Mouse (Mus musculus) forebrain, postnatal 0 days (tissue): ENCODE results near the gene Gpr62. TPM values are rescaled to one million over a fixed set of nuclear protein-coding genes. Genes with fewer than 3 reads are reported as not detected.
A peak's percentile ranks its signal among the peaks of the same experiment; 100 is the strongest.

ENCODE experiments used
- ATAC-seq: fragments of 200-750 bp; cut with Nextera tagmentation; 2 replicates; pipeline ENCODE4 v1.8.0; 2017; ENCODE audit warnings: mild to moderate bottlenecking, moderate library complexity
- DNase-seq: peaks from one replicate; pipeline ENCODE4 v3.0.0-alpha.2; 2015
- H3K27ac ChIP-seq: fragments of 300-500 bp; sonication (generic); 2 replicates; pipeline ENCODE4 v1.5.1; 2014; ENCODE audit warnings: low read depth, mild to moderate bottlenecking, antibody characterized with exemption, low read length, moderate library complexity, mixed read lengths
- H3K27me3 ChIP-seq: fragments of 300-500 bp; sonication (generic); 2 replicates; pipeline ENCODE4 v1.6.1; 2014; ENCODE audit warnings: mild to moderate bottlenecking, low read length, mixed read lengths; ENCODE audit not compliant: insufficient read depth
- H3K36me3 ChIP-seq: fragments of 300-500 bp; sonication (generic); 2 replicates; pipeline ENCODE4 v1.6.1; 2014; ENCODE audit warnings: mild to moderate bottlenecking, moderate library complexity; ENCODE audit not compliant: insufficient read depth
- H3K4me1 ChIP-seq: fragments of 300-500 bp; sonication (generic); 2 replicates; pipeline ENCODE4 v1.6.1; 2014; ENCODE audit warnings: antibody characterized with exemption; ENCODE audit not compliant: insufficient read depth
- H3K4me2 ChIP-seq: fragments of 300-500 bp; sonication (generic); 2 replicates; pipeline ENCODE4 v1.6.1; 2014; ENCODE audit warnings: low read depth, mild to moderate bottlenecking, moderate library complexity
- H3K4me3 ChIP-seq: fragments of 300-500 bp; sonication (generic); 2 replicates; pipeline ENCODE4 v1.5.1; 2014; ENCODE audit warnings: low read depth, low read length, mixed read lengths
- H3K9ac ChIP-seq: fragments of 300-500 bp; sonication (generic); 2 replicates; pipeline ENCODE4 v1.6.1; 2014; ENCODE audit warnings: mild to moderate bottlenecking
- H3K9me3 ChIP-seq: fragments of 300-500 bp; sonication (generic); 2 replicates; pipeline ENCODE4 v1.6.1; 2016; ENCODE audit warnings: low read length
- CTCF ChIP-seq: sonication (generic); IDR thresholded peaks from 2 replicates; pipeline ENCODE4 v1.5.1; 2016; ENCODE audit warnings: antibody characterized with exemption, control low read depth, low read depth
- WGBS: fragments of 180-500 bp; shearing (Covaris S2); extraction: QIAGEN DNeasy Blood & Tissue Kit; methylation state at CpG from one replicate; pipeline ENCODE4 v1.1.7; 2014; 5-methylcytosine and 5-hydroxymethylcytosine counted together
- polyA plus RNA-seq: library from polyadenylated mRNA; unstranded; fragments of >200 nt; fragmentation: Nextera tagmentation; extraction: Ambion mirVana; gene quantifications from 2 replicates; pipeline ENCODE4 v1.2.1, GENCODE M21; 2015
- total RNA-seq: library from RNA; depleted of rRNA; stranded (reverse); fragments of >200 nt; gene quantifications from 2 replicates; pipeline ENCODE4 v1.2.3, GENCODE M21; 2014

The Gpr62 gene
- total and polyA plus RNA-seq, 2 experiments from 2014 or later = 1.8 to 3.0 TPM

DNA sequence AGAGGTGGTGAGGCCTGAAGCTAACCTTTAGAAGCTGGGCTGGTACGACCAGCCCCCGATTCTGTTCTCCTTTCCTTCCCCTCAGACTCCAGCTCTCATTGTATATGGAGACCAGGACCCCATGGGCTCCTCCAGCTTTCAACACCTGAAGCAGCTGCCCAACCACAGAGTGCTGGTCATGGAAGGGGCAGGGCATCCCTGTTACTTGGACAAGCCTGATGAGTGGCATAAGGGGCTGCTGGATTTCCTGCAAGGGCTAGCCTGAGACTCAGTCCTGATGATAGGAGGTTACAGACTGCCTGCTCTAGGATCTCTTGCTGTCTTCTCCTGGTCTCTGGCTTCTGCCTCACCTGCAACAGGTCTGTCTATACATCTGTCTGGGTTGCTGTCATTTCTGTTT lies 13.8 kb downstream of the Gpr62 start:
- no peak overlapping the region for H3K27ac ChIP-seq
- 68% methylated on average over 2 of the region's 2 CpGs for WGBS
- H3K36me3 ChIP-seq = no peaks in the 10 kb centered on the region
- no peak overlapping the region for H3K4me3 ChIP-seq
- no peak for ATAC-seq
- H3K4me1 ChIP-seq = peaks cover 37% of the 10 kb centered on the region
- no peak overlapping the region for H3K9ac ChIP-seq
- DNase-seq = no peak
- no peak overlapping the region for H3K4me2 ChIP-seq
- H3K27me3 ChIP-seq = no peaks in the 10 kb centered on the region
- H3K9me3 ChIP-seq = no peaks in the 10 kb centered on the region
- no peak for TF ChIP-seq CTCF

DNA sequence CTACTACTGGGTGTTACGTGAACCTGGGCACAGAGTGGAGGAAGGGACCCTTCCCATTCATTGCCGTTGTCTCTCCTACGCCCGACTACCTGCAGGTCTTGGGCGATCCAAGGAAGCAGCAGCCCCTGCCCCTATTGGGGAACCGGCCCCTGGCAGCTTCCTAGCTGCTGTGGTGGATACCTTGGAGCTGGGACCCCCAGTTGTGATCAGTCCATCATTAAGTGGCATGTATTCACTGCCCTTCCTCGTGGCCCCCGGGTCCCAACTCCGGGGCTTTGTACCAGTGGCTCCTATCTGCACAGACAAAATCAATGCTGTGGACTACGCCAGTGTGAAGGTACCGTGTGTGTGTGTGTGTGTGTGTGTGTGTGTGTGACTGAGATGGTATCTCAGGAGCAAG lies 14.4 kb downstream of the Gpr62 start:
- Histone ChIP-seq H3K36me3 (no peaks in the 10 kb centered on the region), H3K27me3 (no peaks in the 10 kb centered on the region), H3K4me2 (no peak overlapping the region), H3K9me3 (no peaks in the 10 kb centered on the region), H3K4me1 (peaks cover 31% of the 10 kb centered on the region), H3K4me3 (no peak overlapping the region), H3K27ac (no peak overlapping the region), H3K9ac (no peak overlapping the region)
- DNase-seq (no peak), ATAC-seq (no peak)
- no peak for TF ChIP-seq CTCF
- WGBS = 85% methylated on average over 11 of the region's 11 CpGs

DNA sequence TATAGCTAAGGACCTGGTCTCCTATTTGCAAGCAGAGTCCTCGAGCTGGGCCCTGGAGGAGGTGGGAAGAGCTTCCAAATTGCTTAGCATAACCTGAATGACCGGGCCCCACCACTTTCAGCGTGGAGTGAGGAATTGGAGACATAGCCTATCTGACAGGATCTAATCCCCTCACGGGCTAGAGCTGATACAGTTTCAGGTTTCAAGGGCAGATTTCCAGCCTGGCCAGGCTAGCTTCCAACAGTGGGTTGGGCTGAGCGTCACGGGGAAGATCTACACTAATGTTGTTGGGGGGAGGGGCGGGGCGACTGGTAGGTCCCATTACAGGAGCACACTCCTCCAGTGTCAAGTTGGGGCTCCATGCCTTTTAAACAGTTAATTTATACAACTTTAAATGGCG lies 15.1 kb downstream of the Gpr62 start:
- H3K27ac ChIP-seq = no peak overlapping the region
- H3K9me3 ChIP-seq = no peaks in the 10 kb centered on the region
- peaks cover 28% of the 10 kb centered on the region for H3K4me1 ChIP-seq
- no peak overlapping the region for H3K4me3 ChIP-seq
- no peak overlapping the region for H3K4me2 ChIP-seq
- H3K9ac ChIP-seq = no peak overlapping the region
- DNase-seq (no peak), ATAC-seq (no peak)
- 26% methylated on average over 9 of the region's 9 CpGs for WGBS
- no peaks in the 10 kb centered on the region for H3K36me3 ChIP-seq
- TF ChIP-seq CTCF = no peak
- H3K27me3 ChIP-seq = no peaks in the 10 kb centered on the region

DNA sequence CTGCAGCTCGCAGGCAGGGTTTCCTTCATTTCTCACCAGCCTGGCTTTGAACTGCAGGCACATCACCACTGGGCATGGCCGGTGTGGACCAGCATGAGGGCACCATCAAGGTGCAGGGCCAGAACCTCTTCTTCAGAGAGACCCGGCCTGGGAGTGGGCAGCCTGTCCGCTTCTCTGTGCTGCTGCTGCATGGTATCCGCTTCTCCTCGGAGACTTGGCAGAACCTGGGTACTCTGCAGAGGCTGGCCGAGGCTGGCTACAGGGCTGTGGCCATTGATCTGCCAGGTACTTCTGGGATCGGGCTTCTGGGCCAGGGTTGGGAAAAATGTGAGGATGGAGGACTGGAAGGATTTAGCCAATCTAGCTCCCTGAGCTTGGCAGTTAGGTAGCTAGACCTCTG lies 15.8 kb downstream of the Gpr62 start:
- WGBS = 90% methylated on average over 8 of the region's 8 CpGs
- Histone ChIP-seq H3K27ac (no peak overlapping the region), H3K4me2 (no peak overlapping the region), H3K36me3 (no peaks in the 10 kb centered on the region), H3K9ac (no peak overlapping the region), H3K27me3 (no peaks in the 10 kb centered on the region), H3K4me3 (no peak overlapping the region), H3K9me3 (no peaks in the 10 kb centered on the region), H3K4me1 (peaks cover 26% of the 10 kb centered on the region)
- DNase-seq (no peak), ATAC-seq (no peak)
- TF ChIP-seq CTCF = no peak

DNA sequence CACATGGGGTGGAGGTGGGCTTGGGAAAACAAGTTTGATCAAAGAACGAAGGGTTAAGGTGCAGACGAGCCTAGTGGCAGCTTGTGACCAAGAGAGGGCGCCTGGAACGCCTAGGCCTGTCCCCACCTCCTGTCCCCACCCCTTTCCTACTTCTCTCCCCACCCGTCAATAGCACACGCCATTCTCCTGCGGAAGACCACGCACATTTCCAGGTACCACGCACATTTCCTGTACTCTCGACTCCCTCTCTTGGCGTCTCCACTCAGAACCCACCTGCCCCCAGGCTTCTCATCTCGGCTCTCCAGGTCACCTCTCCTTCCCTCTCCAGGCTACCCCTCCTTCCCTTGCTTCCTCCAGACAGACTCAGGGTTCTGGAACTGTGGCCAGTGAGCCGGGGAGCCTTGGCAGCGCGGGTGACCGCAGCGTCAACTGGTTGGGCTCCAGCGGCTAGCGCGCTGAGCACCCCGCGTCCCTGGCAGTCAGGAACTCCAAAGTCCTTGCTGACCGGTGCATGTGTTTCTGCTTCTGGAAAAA lies 17.2 kb downstream of the Gpr62 start:
- ATAC-seq (peak; percentile 78), DNase-seq (peak; percentile 83)
- TF ChIP-seq CTCF = peak; percentile 78
- H3K9ac ChIP-seq = peak overlapping the region; percentile 57
- WGBS = 3% methylated on average over 23 of the region's 23 CpGs
- peaks cover 26% of the 10 kb centered on the region for H3K4me1 ChIP-seq
- H3K36me3 ChIP-seq = no peaks in the 10 kb centered on the region
- no peaks in the 10 kb centered on the region for H3K9me3 ChIP-seq
- peak overlapping the region; percentile 54; the same call in 1 of the 2 replicates for H3K27ac ChIP-seq
- peak overlapping the region; percentile 82 for H3K4me2 ChIP-seq
- no peaks in the 10 kb centered on the region for H3K27me3 ChIP-seq
- peak overlapping the region; percentile 55 for H3K4me3 ChIP-seq

DNA sequence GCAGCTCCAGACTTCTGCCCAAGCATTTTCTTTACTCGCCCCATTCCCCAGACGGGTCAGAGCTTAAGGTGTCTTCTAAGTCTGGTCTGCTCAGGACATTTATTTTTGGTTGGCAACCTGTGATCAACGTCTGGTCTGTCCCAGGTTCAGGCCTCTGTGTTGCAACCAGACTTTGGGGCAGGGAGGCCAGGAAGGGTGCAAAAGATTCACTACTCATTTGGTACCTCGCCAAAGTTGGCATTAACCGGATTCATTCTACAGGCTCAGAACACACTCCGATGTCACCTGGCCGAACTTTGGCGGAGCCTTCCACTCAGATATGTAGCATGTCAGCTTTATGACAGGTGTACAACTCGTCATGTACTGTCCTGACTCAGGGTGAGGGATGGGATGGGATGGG lies 17.8 kb downstream of the Gpr62 start:
- 40% methylated on average over 9 of the region's 9 CpGs for WGBS
- no peaks in the 10 kb centered on the region for H3K9me3 ChIP-seq
- peak overlapping the region; percentile 82 for H3K4me2 ChIP-seq
- H3K36me3 ChIP-seq = no peaks in the 10 kb centered on the region
- peaks cover 24% of the 10 kb centered on the region for H3K4me1 ChIP-seq
- TF ChIP-seq CTCF = no peak
- peak overlapping the region; percentile 55 for H3K4me3 ChIP-seq
- DNase-seq = no peak
- H3K27me3 ChIP-seq = no peaks in the 10 kb centered on the region
- 0 out of 2 replicates have a peak overlapping the region, but pooled peaks have one; percentile 11 for H3K27ac ChIP-seq
- peak overlapping the region; percentile 63; the same call in 1 of the 2 replicates for H3K9ac ChIP-seq
- no peak for ATAC-seq

DNA sequence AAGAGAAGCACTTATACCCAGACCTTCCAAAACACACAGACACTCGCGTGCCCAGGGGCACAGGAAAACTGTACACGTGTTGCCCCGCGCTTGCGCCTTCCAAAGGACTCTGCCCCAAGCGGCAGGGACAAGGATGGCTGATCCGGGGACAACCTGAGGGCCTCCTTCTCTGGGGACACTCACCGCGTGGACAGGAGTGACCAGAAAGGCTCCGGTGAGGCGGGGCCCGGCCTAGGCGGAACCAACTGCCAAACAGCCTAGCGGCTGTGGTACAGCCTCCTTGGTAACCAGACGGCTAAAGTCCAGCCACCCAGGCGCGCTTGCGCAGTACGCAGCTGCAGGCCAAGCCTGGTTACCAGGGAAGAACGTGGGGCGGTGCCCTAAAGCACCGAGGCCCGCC lies 18.4 kb downstream of the Gpr62 start, which contains the start of the genes Abhd14b and Abhd14a:
Abhd14b (plus strand) TSS at position 112 of the 400 bp plus-strand sequence.
Abhd14a (minus strand) TSS at position 331 of the 400 bp plus-strand sequence.
- peak within 1 kb of the TSS; percentile 82 for H3K4me2 ChIP-seq
- peaks cover 19% of the 10 kb centered on the region for H3K4me1 ChIP-seq
- H3K27ac ChIP-seq = peak within 1 kb of the TSS; percentile 60
- no peaks in the 10 kb centered on the region for H3K27me3 ChIP-seq
- H3K9ac ChIP-seq = peak within 1 kb of the TSS; percentile 63
- peak; percentile 91 for DNase-seq
- ATAC-seq = peak; percentile 88
- peak; percentile 73 for TF ChIP-seq CTCF
- H3K9me3 ChIP-seq = no peaks in the 10 kb centered on the region
- 3% methylated on average over 24 of the region's 24 CpGs for WGBS
- peak within 1 kb of the TSS; percentile 55 for H3K4me3 ChIP-seq
- H3K36me3 ChIP-seq = no peaks in the 10 kb centered on the region
